Mouse (Mus musculus): ENCODE measurements around the gene Emilin2.

- no peak for TF ChIP-seq TAL1 (IDR thresholded peaks at IDR 0.05; ENCODE audit: low read length)
- TF ChIP-seq GATA1 (IDR thresholded peaks at IDR 0.05; ENCODE audit: low read length), result no peak
Observed at GRCm38 (mm10) chr17:71314315-71314714, 2.5 kb upstream of the Emilin2 start.
